Mouse (Mus musculus) thymus, adult 2 months (tissue): ENCODE data around the gene Smad5. TPM values are rescaled to one million over a fixed set of nuclear protein-coding genes. Genes with fewer than 3 reads are reported as not detected.

ENCODE experiments used
- DNase-seq: peaks from one replicate; pipeline ENCODE4 v3.0.0; 2021
- H3K27ac ChIP-seq: fragments of 200-500 bp; 2 replicates; pipeline ENCODE4 v1.5.1; 2012; ENCODE audit warnings: low read length, control low read depth; ENCODE audit not compliant: control insufficient read depth, insufficient read depth
- H3K27me3 ChIP-seq: fragments of 200-500 bp; 2 replicates; pipeline ENCODE4 v1.6.1; 2012; ENCODE audit warnings: mild to moderate bottlenecking, low read length, moderate library complexity, mixed read lengths; ENCODE audit not compliant: control insufficient read depth, insufficient read depth
- H3K36me3 ChIP-seq: fragments of 200-500 bp; 2 replicates; pipeline ENCODE4 v1.6.1; 2012; ENCODE audit warnings: mild to moderate bottlenecking, low read length, moderate library complexity; ENCODE audit not compliant: control insufficient read depth, insufficient read depth
- H3K4me1 ChIP-seq: fragments of 200-500 bp; replicated peaks from 2 replicates; pipeline ENCODE4 v1.6.1; 2012; ENCODE audit warnings: low read length; ENCODE audit not compliant: control insufficient read depth, insufficient read depth
- H3K4me3 ChIP-seq: fragments of 200-500 bp; 2 replicates; pipeline ENCODE4 v1.5.1; 2012; ENCODE audit warnings: mild to moderate bottlenecking, low read length, control low read depth, moderate library complexity; ENCODE audit not compliant: control insufficient read depth, insufficient read depth
- CTCF ChIP-seq: fragments of 200-500 bp; IDR thresholded peaks from 2 replicates; pipeline ENCODE4 v1.5.1; 2012; ENCODE audit warnings: mild to moderate bottlenecking, control low read depth, low read length, moderate library complexity, borderline replicate concordance; ENCODE audit not compliant: control insufficient read depth, poor library complexity, insufficient read depth; ENCODE audit errors: extremely low read depth
- POLR2A ChIP-seq: fragments of 200-500 bp; IDR thresholded peaks from 2 replicates; pipeline ENCODE4 v1.6.1; 2012; ENCODE audit warnings: mild to moderate bottlenecking, low read length, control low read depth, moderate library complexity; ENCODE audit not compliant: control insufficient read depth, poor library complexity, insufficient read depth; ENCODE audit errors: extremely low read depth
- WGBS: fragments of 180-500 bp; shearing (Covaris S2); methylation state at CpG from one replicate; pipeline ENCODE4 v1.1.7; 2018; 5-methylcytosine and 5-hydroxymethylcytosine counted together
- polyA plus RNA-seq: library from polyadenylated mRNA; depleted of rRNA; stranded (reverse); fragments of >200 nt; gene quantifications from 2 replicates; pipeline ENCODE4 v1.2.3, GENCODE M21; 2012

Gene Smad5
- polyA plus RNA-seq, 1 experiment: 45.6 TPM

- peaks cover 13% of the 10 kb centered on the region for H3K4me1 ChIP-seq
- no peaks in the 10 kb centered on the region for H3K36me3 ChIP-seq
- no peaks in the 10 kb centered on the region for H3K27me3 ChIP-seq
- 82% methylated on average over 4 of the region's 4 CpGs for whole genome bisulfite sequencing
- H3K27ac ChIP-seq: no peak overlapping the region
- DNase-seq: no peak
- TF ChIP-seq CTCF (no peak), POLR2A (no peak)
- H3K4me3 ChIP-seq: no peak overlapping the region
Observed at GRCm38 (mm10) chr13:56769431-56769830, 66.6 kb downstream of the Smad5 start.

- TF ChIP-seq CTCF: no peak
- no peak for TF ChIP-seq POLR2A
- 97% methylated on average over 1 of the region's 1 CpGs for WGBS
Observed at GRCm38 (mm10) chr13:56770136-56770578, 67.3 kb downstream of the Smad5 start.

GRCm38 (mm10) chr13:56770786-56771185, 68.0 kb downstream of the Smad5 start:
- 73% methylated on average over 5 of the region's 5 CpGs for WGBS
- TF ChIP-seq CTCF (no peak), POLR2A (no peak)
- Histone ChIP-seq H3K36me3 (no peaks in the 10 kb centered on the region), H3K4me3 (no peak overlapping the region), H3K27ac (no peak overlapping the region), H3K4me1 (peaks cover 6% of the 10 kb centered on the region), H3K27me3 (no peaks in the 10 kb centered on the region)
- no peak for DNase-seq

More at GRCm38 (mm10) chr13:56770136-56770578, 67.3 kb downstream of the Smad5 start:
- peaks cover 11% of the 10 kb centered on the region for H3K4me1 ChIP-seq
- H3K27me3 ChIP-seq: no peaks in the 10 kb centered on the region
- no peak overlapping the region for H3K4me3 ChIP-seq
- no peak for DNase-seq
- H3K36me3 ChIP-seq: no peaks in the 10 kb centered on the region
- H3K27ac ChIP-seq: no peak overlapping the region

- no peak overlapping the region for H3K27ac ChIP-seq
- WGBS: 39% methylated on average over 3 of the region's 3 CpGs
- no peak overlapping the region for H3K4me3 ChIP-seq
- H3K4me1 ChIP-seq: peaks cover 6% of the 10 kb centered on the region; the same call in 1 of the 2 replicates
- TF ChIP-seq CTCF (no peak), POLR2A (no peak)
- H3K27me3 ChIP-seq: no peaks in the 10 kb centered on the region
- DNase-seq: no peak
- H3K36me3 ChIP-seq: no peaks in the 10 kb centered on the region
Observed at GRCm38 (mm10) chr13:56772592-56772991, 69.8 kb downstream of the Smad5 start.

- Histone ChIP-seq H3K27me3 (no peaks in the 10 kb centered on the region), H3K36me3 (no peaks in the 10 kb centered on the region), H3K4me3 (no peak overlapping the region), H3K27ac (no peak overlapping the region), H3K4me1 (peaks cover 6% of the 10 kb centered on the region; the same call in 1 of the 2 replicates)
- WGBS: 85% methylated on average over 14 of the region's 14 CpGs
- no peak for DNase-seq
- TF ChIP-seq CTCF (no peak), POLR2A (no peak)
Observed at GRCm38 (mm10) chr13:56773262-56773870, 70.6 kb downstream of the Smad5 start.

- no peak for DNase-seq
- Histone ChIP-seq H3K36me3 (no peaks in the 10 kb centered on the region), H3K4me1 (peaks cover 6% of the 10 kb centered on the region; the same call in 1 of the 2 replicates), H3K27me3 (no peaks in the 10 kb centered on the region), H3K27ac (no peak overlapping the region), H3K4me3 (no peak overlapping the region)
- under 1% methylated on average over 5 of the region's 5 CpGs for WGBS
- TF ChIP-seq CTCF: no peak
- no peak for TF ChIP-seq POLR2A
Observed at GRCm38 (mm10) chr13:56774304-56774703, 71.5 kb downstream of the Smad5 start.
